Mouse (Mus musculus): Measurements from ENCODE around the gene Steap2.

Steap2 gene

GRCm38 (mm10) chr5:5693956-5694653 is at the start of gene Steap2:
Gene Steap2, minus strand, starts transcription at chr5:5694578.
- Histone ChIP-seq H3K36me3 (ENCODE audit: insufficient read depth, low read length) (no peaks in the 10 kb centered on the region), H3K4me1 (replicated peaks; ENCODE audit: low read depth, low read length) (peaks cover 68% of the 10 kb centered on the region), H3K27me3 (ENCODE audit: insufficient read depth, low read length) (no peaks in the 10 kb centered on the region), H3K9me3 (ENCODE audit: low read length) (peaks cover 3% of the 10 kb centered on the region; the same call in 1 of the 2 replicates), H3K4me3 (replicated peaks; ENCODE audit: low read length) (peak within 1 kb of the TSS; percentile 88)
- no peak for TF ChIP-seq CTCF (conservative IDR thresholded peaks at IDR 0.05; ENCODE audit: low read length)
- no peak for TF ChIP-seq POU5F1 (IDR thresholded peaks at IDR 0.05; ENCODE audit: borderline replicate concordance, low read length)
- TF ChIP-seq NANOG (IDR thresholded peaks at IDR 0.05; ENCODE audit: borderline replicate concordance, low read length) = no peak

DNA sequence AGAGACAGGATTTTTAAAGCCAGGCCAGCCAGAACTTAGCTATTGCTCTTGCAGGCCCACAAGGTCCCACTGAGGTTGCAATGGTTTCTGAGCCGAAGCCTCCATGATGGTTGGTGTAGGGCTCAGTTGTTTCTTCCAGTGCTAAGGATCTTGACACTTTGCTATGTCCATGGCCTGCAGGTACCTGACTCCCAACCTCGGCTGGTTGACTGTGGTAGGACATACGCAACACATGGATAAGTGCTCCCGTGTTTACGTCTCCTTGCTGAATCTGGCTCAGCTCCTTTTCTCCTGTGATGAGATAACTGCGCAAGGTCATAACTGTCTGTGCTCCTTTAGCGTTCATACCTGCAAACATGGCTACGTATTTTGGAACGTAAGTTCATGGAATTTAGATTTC is 40.1 kb upstream of the Steap2 start:
- Histone ChIP-seq H3K27me3 (ENCODE audit: insufficient read depth, low read length) (no peaks in the 10 kb centered on the region), H3K4me3 (replicated peaks; ENCODE audit: low read length) (no peak overlapping the region), H3K36me3 (ENCODE audit: insufficient read depth, low read length) (no peaks in the 10 kb centered on the region; the same call in 1 of the 2 replicates), H3K4me1 (replicated peaks; ENCODE audit: low read depth, low read length) (no peaks in the 10 kb centered on the region), H3K9me3 (ENCODE audit: low read length) (no peaks in the 10 kb centered on the region)
- TF ChIP-seq NANOG (IDR thresholded peaks at IDR 0.05; ENCODE audit: borderline replicate concordance, low read length) = no peak
- TF ChIP-seq CTCF (conservative IDR thresholded peaks at IDR 0.05; ENCODE audit: low read length) = no peak
- no peak for TF ChIP-seq POU5F1 (IDR thresholded peaks at IDR 0.05; ENCODE audit: borderline replicate concordance, low read length)

DNA sequence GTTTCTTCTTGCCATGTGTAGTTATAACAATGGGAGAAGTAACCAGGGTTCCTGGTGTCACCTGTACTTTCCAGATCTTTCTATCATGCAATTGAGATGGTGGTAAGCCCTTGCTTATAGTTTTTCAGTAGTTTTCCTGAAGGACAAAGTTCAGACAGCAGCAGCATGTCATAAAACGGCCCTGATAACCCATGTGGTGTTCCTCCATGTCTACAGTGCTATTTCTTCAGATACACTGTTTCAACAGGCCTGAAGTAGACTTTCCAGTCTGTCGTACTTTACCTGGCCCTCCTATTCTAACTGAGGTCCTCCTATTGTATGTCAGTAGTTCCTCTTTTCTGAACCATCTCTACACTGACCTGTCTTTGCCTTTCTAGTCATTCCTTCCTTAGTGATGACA is 38.5 kb upstream of the Steap2 start:
- H3K36me3 ChIP-seq (ENCODE audit: insufficient read depth, low read length) = no peaks in the 10 kb centered on the region
- no peaks in the 10 kb centered on the region for H3K4me1 ChIP-seq (replicated peaks; ENCODE audit: low read depth, low read length)
- no peaks in the 10 kb centered on the region for H3K27me3 ChIP-seq (ENCODE audit: insufficient read depth, low read length)
- no peak for TF ChIP-seq POU5F1 (IDR thresholded peaks at IDR 0.05; ENCODE audit: borderline replicate concordance, low read length)
- TF ChIP-seq NANOG (IDR thresholded peaks at IDR 0.05; ENCODE audit: borderline replicate concordance, low read length) = no peak
- TF ChIP-seq CTCF (conservative IDR thresholded peaks at IDR 0.05; ENCODE audit: low read length) = no peak
- no peak overlapping the region for H3K4me3 ChIP-seq (replicated peaks; ENCODE audit: low read length)
- H3K9me3 ChIP-seq (ENCODE audit: low read length) = no peaks in the 10 kb centered on the region

DNA sequence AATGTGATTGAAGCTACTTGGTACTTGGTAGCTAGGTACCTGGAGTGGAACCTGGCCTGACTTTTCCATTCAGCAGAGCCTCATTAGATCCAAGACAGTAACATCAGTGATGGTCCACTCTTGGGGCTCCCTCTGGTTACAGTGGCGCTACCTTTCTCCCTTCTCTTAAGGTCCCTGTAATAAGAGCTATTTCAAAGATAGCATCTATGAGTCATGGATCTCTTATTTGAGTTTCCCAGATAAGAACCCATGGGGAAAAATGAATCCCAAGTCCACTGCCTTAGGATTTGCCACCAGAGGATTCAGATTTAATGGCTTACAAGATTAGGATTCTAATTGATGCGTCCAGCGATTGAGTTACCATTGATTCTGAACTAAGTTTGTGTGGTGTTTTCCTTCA is 37.8 kb upstream of the Steap2 start:
- no peaks in the 10 kb centered on the region for H3K36me3 ChIP-seq (ENCODE audit: insufficient read depth, low read length)
- no peaks in the 10 kb centered on the region for H3K27me3 ChIP-seq (ENCODE audit: insufficient read depth, low read length)
- no peaks in the 10 kb centered on the region for H3K4me1 ChIP-seq (replicated peaks; ENCODE audit: low read depth, low read length)
- no peaks in the 10 kb centered on the region for H3K9me3 ChIP-seq (ENCODE audit: low read length)
- TF ChIP-seq CTCF (conservative IDR thresholded peaks at IDR 0.05; ENCODE audit: low read length) (no peak), NANOG (IDR thresholded peaks at IDR 0.05; ENCODE audit: borderline replicate concordance, low read length) (no peak), POU5F1 (IDR thresholded peaks at IDR 0.05; ENCODE audit: borderline replicate concordance, low read length) (no peak)
- H3K4me3 ChIP-seq (replicated peaks; ENCODE audit: low read length) = no peak overlapping the region

DNA sequence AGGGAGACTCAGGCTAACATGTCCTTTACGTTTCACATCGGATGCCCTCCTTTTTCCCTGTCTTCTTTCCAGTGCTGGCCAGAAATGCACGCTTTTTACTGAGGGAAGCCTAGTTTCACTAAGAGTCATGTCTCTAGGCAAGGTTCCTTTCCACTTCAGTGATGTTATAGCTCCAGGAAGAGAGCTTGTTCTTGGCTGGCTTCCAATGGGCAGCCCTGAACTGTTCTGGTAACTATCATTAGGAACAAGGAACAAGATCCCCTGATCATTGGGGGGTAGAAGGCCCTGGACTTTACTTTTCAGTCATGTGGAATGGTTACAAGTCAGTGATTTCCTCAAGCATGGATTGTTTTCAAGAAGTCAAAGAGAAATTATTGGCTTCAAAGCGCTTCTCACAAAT is 35.5 kb upstream of the Steap2 start:
- TF ChIP-seq CTCF (conservative IDR thresholded peaks at IDR 0.05; ENCODE audit: low read length) = no peak
- no peak for TF ChIP-seq NANOG (IDR thresholded peaks at IDR 0.05; ENCODE audit: borderline replicate concordance, low read length)
- TF ChIP-seq POU5F1 (IDR thresholded peaks at IDR 0.05; ENCODE audit: borderline replicate concordance, low read length) = no peak
- Histone ChIP-seq H3K27me3 (ENCODE audit: insufficient read depth, low read length) (no peaks in the 10 kb centered on the region), H3K4me1 (replicated peaks; ENCODE audit: low read depth, low read length) (no peaks in the 10 kb centered on the region), H3K4me3 (replicated peaks; ENCODE audit: low read length) (no peak overlapping the region), H3K36me3 (ENCODE audit: insufficient read depth, low read length) (no peaks in the 10 kb centered on the region), H3K9me3 (ENCODE audit: low read length) (no peaks in the 10 kb centered on the region)

DNA sequence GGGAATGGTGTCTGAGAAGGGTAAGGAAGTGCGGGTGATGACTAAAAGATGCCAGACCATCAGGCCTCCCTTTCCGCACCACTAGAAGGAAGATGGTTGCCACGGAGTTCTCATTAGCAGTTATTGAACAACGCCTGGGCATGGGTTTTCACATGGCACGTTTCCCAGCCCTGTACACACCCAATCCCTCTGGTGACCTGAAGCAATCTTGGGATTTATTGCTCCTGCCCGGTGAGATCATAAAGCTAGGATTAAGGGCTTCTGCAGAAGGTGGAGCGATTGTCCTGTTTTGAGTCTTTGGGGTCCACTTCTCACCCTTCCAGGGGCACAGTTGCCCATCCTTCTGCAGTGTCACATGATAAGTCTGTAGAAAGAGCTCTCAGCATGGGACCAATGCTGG is 27.8 kb upstream of the Steap2 start:
- H3K4me1 ChIP-seq (replicated peaks; ENCODE audit: low read depth, low read length) = no peaks in the 10 kb centered on the region
- H3K4me3 ChIP-seq (replicated peaks; ENCODE audit: low read length) = no peak overlapping the region
- no peak for TF ChIP-seq POU5F1 (IDR thresholded peaks at IDR 0.05; ENCODE audit: borderline replicate concordance, low read length)
- no peak for TF ChIP-seq CTCF (conservative IDR thresholded peaks at IDR 0.05; ENCODE audit: low read length)
- TF ChIP-seq NANOG (IDR thresholded peaks at IDR 0.05; ENCODE audit: borderline replicate concordance, low read length) = no peak

DNA sequence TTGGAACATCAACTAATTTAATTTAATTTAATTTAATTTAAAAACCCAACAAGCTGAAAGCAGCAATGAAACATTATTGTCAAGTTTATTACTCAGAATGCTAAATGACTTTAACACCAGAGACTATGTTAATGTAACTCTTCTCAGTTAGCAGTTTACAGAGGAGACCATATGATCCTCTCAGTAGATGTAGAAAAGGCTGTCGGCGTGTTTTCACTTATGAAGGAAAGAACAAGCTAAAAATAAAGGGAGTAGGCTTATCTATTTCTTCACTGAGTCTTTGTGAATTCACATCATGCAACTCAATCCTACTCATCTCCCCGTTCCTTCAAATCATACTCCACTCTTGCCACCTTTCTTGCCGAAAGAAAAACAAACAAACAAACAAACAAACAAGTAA is 16.7 kb upstream of the Steap2 start:
- H3K36me3 ChIP-seq (ENCODE audit: insufficient read depth, low read length) = no peaks in the 10 kb centered on the region
- H3K27me3 ChIP-seq (ENCODE audit: insufficient read depth, low read length) = no peaks in the 10 kb centered on the region
- TF ChIP-seq NANOG (IDR thresholded peaks at IDR 0.05; ENCODE audit: borderline replicate concordance, low read length) = no peak
- TF ChIP-seq POU5F1 (IDR thresholded peaks at IDR 0.05; ENCODE audit: borderline replicate concordance, low read length) = no peak
- TF ChIP-seq CTCF (conservative IDR thresholded peaks at IDR 0.05; ENCODE audit: low read length) = no peak
- no peaks in the 10 kb centered on the region for H3K9me3 ChIP-seq (ENCODE audit: low read length)
- peaks cover 32% of the 10 kb centered on the region for H3K4me1 ChIP-seq (replicated peaks; ENCODE audit: low read depth, low read length)
- H3K4me3 ChIP-seq (replicated peaks; ENCODE audit: low read length) = no peak overlapping the region

More for the DNA sequence above, 27.8 kb upstream of the Steap2 start:
- Histone ChIP-seq H3K36me3 (ENCODE audit: insufficient read depth, low read length) (no peaks in the 10 kb centered on the region), H3K27me3 (ENCODE audit: insufficient read depth, low read length) (no peaks in the 10 kb centered on the region), H3K9me3 (ENCODE audit: low read length) (no peaks in the 10 kb centered on the region)

DNA sequence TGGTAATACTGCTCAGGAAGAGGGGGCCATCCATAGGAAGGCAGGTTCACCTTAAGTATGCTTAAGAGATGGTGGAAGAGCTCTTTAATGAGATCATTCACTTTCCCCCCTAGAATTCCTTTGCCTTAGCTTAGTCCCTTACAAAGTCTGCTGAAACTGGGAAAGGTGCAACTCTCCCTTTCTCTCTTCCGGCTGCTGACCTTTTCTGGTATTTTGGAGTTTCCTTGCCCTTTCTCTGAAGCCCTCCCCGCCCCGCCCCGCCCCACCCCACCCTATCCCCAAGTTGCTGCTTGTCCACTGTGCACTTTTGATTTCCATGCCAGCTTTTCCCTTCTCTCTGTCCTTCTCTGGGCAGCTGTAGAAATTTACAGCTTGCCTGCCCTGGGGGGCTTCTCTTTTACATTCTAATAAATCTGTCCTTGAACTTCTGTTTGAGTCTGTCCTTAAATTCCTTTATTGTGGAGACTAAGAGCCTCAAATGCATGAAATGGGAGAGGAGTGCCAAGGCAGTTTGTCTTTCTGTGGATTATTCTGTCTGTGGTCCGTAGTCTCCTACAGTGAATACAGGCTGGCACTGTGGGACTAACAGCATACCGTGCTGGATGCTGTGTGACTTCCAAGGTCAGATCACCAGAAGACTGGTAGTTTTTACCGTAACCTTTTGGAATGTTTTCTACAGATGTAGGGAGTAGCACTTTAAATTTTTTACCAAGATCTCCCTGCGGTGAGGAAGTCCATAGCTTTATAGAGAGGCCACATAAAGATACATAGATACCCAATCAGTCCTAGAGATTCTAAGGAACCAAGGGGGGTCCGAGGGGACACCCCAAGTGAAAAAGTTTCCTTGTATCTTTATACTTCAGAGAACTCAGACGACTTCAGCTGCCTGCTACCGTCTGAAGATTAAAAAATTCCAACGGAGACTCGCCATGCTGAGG is 13.2 kb upstream of the Steap2 start:
- Histone ChIP-seq H3K4me3 (replicated peaks; ENCODE audit: low read length) (peak overlapping the region; percentile 53), H3K9me3 (ENCODE audit: low read length) (no peaks in the 10 kb centered on the region), H3K36me3 (ENCODE audit: insufficient read depth, low read length) (no peaks in the 10 kb centered on the region), H3K27me3 (ENCODE audit: insufficient read depth, low read length) (no peaks in the 10 kb centered on the region), H3K4me1 (replicated peaks; ENCODE audit: low read depth, low read length) (peaks cover 47% of the 10 kb centered on the region)
- TF ChIP-seq POU5F1 (IDR thresholded peaks at IDR 0.05; ENCODE audit: borderline replicate concordance, low read length) = no peak
- no peak for TF ChIP-seq CTCF (conservative IDR thresholded peaks at IDR 0.05; ENCODE audit: low read length)
- TF ChIP-seq NANOG (IDR thresholded peaks at IDR 0.05; ENCODE audit: borderline replicate concordance, low read length) = no peak

Data from E14TG2a.4 (cell line).